Mouse (Mus musculus): ENCODE data around the gene Syn2. TPM values are rescaled to one million over a fixed set of nuclear protein-coding genes. Genes with fewer than 3 reads are reported as not detected.

Syn2 gene
- 1.7 TPM in 2 replicates for polyA plus RNA-seq (2014; fragmentation: Nextera tagmentation; extraction: Ambion mirVana)

DNA sequence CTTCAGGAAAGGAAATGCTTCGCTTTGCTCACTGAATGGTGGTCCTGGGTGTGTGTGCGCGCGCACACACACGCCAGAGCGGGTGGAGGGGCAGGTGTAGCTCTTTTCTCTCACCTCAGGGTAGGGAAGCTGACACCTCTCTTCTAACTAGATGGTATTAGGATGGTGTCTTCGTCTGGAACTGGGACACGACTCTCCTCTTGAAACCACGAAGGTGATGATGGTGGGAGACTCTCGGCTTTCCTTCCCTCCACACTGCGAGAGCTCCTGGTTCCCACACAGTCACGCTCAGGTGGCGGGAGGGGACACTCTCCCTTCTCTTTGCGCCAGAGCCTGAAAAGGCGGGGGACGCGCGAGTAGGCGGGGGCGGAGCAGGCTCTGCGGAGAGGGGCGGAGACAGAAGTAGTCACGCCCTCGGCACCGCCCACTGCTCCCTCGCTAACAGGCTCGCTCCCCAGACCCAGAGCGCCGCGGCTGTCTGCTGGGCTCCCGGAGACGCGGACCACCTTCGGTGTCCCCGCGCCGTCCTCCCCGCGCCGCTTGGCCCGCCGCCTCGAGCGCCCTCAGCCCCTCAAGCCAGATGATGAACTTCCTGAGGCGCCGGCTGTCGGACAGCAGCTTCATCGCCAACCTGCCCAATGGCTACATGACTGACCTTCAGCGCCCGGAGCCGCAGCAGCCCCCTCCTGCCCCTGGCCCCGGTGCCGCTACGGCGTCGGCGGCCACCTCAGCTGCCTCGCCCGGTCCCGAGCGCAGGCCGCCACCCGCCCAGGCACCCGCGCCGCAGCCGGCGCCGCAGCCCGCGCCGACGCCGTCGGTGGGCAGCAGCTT is at the start of gene Syn2:
TSS of gene Syn2 (plus strand) at position 402 of the 831 bp plus-strand sequence.
- H3K9ac ChIP-seq (ENCODE audit: low read length), result peak within 1 kb of the TSS; percentile 58
- H3K4me1 ChIP-seq (replicated peaks; ENCODE audit: control insufficient read depth, insufficient read depth, low read length), result peaks cover 4% of the 10 kb centered on the region; the same call in 1 of the 2 replicates
- no peaks in the 10 kb centered on the region for H3K36me3 ChIP-seq (ENCODE audit: control insufficient read depth, insufficient read depth, low read length)
- peaks cover 6% of the 10 kb centered on the region; the same call in 1 of the 2 replicates for H3K27me3 ChIP-seq (ENCODE audit: control insufficient read depth, insufficient read depth, low read length)
- H3K9me3 ChIP-seq (ENCODE audit: control insufficient read depth, low read length), result no peaks in the 10 kb centered on the region
- peak within 1 kb of the TSS; percentile 59 for H3K4me3 ChIP-seq (ENCODE audit: low read depth, low read length)
- H3K4me2 ChIP-seq (ENCODE audit: low read depth, low read length, severe bottlenecking), result peak within 1 kb of the TSS; percentile 83
- ATAC-seq (replicated peaks; ENCODE audit: low FRiP score), result peak; percentile 97
- under 1% methylated on average over 71 of the region's 75 CpGs for WGBS
- peak; percentile 94 for DNase-seq (ENCODE audit: low spot score)
- H3K27ac ChIP-seq (ENCODE audit: low read depth, low read length), result no peak within 1 kb of the TSS

DNA sequence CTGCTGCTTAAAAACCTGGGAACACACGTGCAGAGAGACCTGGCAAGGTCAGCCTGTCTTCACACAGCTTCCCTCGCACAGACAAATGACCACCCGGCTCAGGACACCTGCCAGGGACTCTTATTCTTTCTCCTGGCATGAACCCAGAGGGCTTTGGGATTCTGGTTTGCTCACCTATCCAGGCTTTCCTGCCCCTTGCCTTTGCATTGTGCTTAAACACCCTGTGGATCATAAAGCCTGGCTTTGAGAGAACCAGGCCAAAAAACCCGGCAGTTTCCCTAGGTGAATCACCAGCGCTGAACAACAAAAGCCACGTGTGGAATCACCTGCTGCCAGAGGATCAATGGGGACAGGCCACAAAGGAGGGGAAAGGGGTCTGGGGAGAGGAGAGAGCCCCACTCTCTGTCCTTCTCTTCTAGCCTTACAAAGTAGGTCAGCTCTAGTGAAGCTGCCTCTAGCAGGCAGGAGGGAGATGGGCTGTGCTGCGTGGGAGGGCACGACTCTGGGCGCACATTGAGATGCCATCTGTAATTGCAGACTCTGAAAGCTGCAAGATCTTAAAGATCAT is 49.3 kb upstream of the Syn2 start:
- Histone ChIP-seq H3K9me3 (ENCODE audit: control insufficient read depth, low read length) (no peaks in the 10 kb centered on the region), H3K4me1 (replicated peaks; ENCODE audit: control insufficient read depth, insufficient read depth, low read length) (no peaks in the 10 kb centered on the region), H3K9ac (ENCODE audit: low read length) (no peak overlapping the region), H3K36me3 (ENCODE audit: control insufficient read depth, insufficient read depth, low read length) (no peaks in the 10 kb centered on the region), H3K27me3 (ENCODE audit: control insufficient read depth, insufficient read depth, low read length) (no peaks in the 10 kb centered on the region), H3K27ac (ENCODE audit: low read depth, low read length) (no peak overlapping the region), H3K4me2 (ENCODE audit: low read depth, low read length, severe bottlenecking) (no peak overlapping the region), H3K4me3 (ENCODE audit: low read depth, low read length) (no peak overlapping the region)
- ATAC-seq (replicated peaks; ENCODE audit: low FRiP score) (no peak), DNase-seq (ENCODE audit: low spot score) (no peak)
- WGBS, result 52% methylated on average over 9 of the region's 9 CpGs

DNA sequence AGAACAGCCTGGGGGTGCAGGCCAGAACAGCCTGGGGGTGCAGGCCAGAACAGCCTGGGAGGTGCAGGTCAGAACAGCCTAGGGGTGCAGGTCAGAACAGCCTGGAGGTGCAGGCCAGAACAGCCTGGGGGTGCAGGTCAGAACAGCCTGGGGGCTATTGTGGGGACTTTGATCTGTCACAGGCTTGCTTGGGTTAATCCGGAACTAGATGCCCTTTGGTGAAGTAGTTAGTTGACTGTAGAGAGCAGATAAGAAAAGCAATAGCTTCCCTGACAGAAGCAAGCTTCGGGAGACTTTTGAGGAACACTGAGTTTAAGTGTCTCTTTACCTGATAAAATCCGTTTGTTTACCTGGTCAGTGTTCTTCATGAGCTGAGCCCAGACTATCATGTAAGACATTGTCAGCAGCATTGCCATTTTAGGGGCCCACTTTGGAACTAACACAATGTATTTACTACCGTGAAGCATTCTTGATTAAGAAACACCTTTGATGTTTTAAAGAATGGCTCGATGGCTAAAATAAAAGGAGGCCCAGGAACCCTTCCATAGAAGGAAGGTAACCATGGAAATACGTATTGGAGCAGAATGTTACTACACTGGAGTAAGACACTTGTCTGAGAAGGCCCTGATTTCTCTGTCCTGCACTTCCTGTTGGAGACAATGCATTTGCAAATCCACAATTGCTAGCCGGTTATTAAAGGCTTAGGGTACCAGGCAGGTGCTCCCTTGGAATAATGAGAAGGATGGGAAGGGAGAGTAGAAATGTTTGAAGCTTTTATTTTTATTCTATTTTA is 46.2 kb upstream of the Syn2 start:
- H3K27ac ChIP-seq (ENCODE audit: low read depth, low read length), result no peak overlapping the region
- ATAC-seq (replicated peaks; ENCODE audit: low FRiP score) (no peak), DNase-seq (ENCODE audit: low spot score) (no peak)
- 56% methylated on average over 7 of the region's 7 CpGs for WGBS
- H3K4me1 ChIP-seq (replicated peaks; ENCODE audit: control insufficient read depth, insufficient read depth, low read length), result no peaks in the 10 kb centered on the region
- H3K36me3 ChIP-seq (ENCODE audit: control insufficient read depth, insufficient read depth, low read length), result no peaks in the 10 kb centered on the region
- H3K4me2 ChIP-seq (ENCODE audit: low read depth, low read length, severe bottlenecking), result no peak overlapping the region
- no peaks in the 10 kb centered on the region for H3K27me3 ChIP-seq (ENCODE audit: control insufficient read depth, insufficient read depth, low read length)
- H3K9ac ChIP-seq (ENCODE audit: low read length), result no peak overlapping the region
- no peaks in the 10 kb centered on the region for H3K9me3 ChIP-seq (ENCODE audit: control insufficient read depth, low read length)
- no peak overlapping the region for H3K4me3 ChIP-seq (ENCODE audit: low read depth, low read length)

DNA sequence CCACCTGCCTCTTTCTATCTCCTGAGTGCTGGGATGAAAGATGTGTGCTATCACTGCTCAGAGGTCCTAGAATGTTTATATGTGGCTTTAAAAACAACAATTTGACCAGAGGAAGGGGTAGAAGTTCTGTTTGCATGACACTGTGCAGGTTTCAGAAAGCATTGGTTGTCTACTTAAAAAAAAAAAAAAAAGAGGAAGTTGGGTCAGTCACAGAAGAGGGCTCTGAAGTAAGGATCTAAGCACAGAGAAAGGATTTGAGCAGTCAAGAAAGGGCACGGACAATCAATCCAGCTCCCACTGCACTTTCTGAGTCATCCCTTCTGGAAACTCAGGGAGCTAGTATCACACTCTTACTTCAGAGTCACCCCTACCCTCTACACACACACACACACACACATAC is 43.0 kb upstream of the Syn2 start:
- ATAC-seq (replicated peaks; ENCODE audit: low FRiP score), result no peak
- Histone ChIP-seq H3K36me3 (ENCODE audit: control insufficient read depth, insufficient read depth, low read length) (no peaks in the 10 kb centered on the region), H3K27ac (ENCODE audit: low read depth, low read length) (no peak overlapping the region), H3K9me3 (ENCODE audit: control insufficient read depth, low read length) (no peaks in the 10 kb centered on the region), H3K4me3 (ENCODE audit: low read depth, low read length) (no peak overlapping the region), H3K9ac (ENCODE audit: low read length) (no peak overlapping the region), H3K27me3 (ENCODE audit: control insufficient read depth, insufficient read depth, low read length) (no peaks in the 10 kb centered on the region), H3K4me1 (replicated peaks; ENCODE audit: control insufficient read depth, insufficient read depth, low read length) (no peaks in the 10 kb centered on the region), H3K4me2 (ENCODE audit: low read depth, low read length, severe bottlenecking) (no peak overlapping the region)
- 61% methylated on average over 1 of the region's 1 CpGs for WGBS
- DNase-seq (ENCODE audit: low spot score), result no peak

DNA sequence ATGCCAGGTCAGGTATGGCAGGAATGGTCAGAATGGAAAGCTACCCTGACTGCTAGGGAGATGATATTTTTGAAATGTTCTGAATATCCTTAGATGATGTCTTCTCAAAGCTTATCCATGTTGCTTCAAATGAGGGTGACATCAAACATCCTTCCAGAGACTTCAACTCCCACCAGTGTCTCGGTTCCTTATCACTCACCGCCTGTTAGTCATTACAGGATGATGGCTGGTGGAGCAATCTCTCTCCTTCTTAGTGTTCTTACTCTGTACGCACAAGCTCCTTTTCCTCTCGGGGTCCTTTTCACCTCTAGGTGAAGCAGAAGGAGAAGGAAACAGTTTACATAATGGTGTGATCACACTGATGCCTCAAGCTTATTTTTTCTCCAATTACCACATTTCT is 32.2 kb upstream of the Syn2 start:
- Histone ChIP-seq H3K4me2 (ENCODE audit: low read depth, low read length, severe bottlenecking) (no peak overlapping the region), H3K9me3 (ENCODE audit: control insufficient read depth, low read length) (no peaks in the 10 kb centered on the region), H3K36me3 (ENCODE audit: control insufficient read depth, insufficient read depth, low read length) (no peaks in the 10 kb centered on the region), H3K4me3 (ENCODE audit: low read depth, low read length) (no peak overlapping the region), H3K4me1 (replicated peaks; ENCODE audit: control insufficient read depth, insufficient read depth, low read length) (no peaks in the 10 kb centered on the region), H3K9ac (ENCODE audit: low read length) (no peak overlapping the region), H3K27ac (ENCODE audit: low read depth, low read length) (no peak overlapping the region), H3K27me3 (ENCODE audit: control insufficient read depth, insufficient read depth, low read length) (no peaks in the 10 kb centered on the region)
- WGBS, result 84% methylated on average over 4 of the region's 4 CpGs
- ATAC-seq (replicated peaks; ENCODE audit: low FRiP score), result no peak
- DNase-seq (ENCODE audit: low spot score), result no peak

DNA sequence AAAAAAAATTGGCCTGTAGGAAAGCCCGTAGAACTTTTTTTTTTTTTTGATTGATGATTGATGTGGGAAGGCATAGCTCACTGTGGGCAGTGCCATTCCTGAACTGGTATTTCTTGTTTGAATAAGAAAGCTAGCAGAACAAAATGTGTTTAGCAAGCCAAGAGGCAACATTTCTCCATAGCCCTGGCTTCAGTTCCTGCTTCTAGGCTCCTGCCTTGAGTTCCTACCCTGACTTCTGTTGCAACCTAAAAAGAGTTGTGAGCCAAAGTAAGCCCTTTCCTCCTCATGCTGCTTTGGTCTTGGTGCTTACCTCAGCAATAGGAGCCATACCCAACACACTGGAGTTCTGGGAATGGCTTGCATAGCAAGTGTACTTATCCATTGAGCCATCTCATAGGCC is 23.3 kb upstream of the Syn2 start:
- H3K9me3 ChIP-seq (ENCODE audit: control insufficient read depth, low read length), result no peaks in the 10 kb centered on the region
- DNase-seq (ENCODE audit: low spot score) (no peak), ATAC-seq (replicated peaks; ENCODE audit: low FRiP score) (no peak)
- WGBS, result 92% methylated on average over 1 of the region's 1 CpGs
- no peak overlapping the region for H3K4me3 ChIP-seq (ENCODE audit: low read depth, low read length)
- no peaks in the 10 kb centered on the region for H3K36me3 ChIP-seq (ENCODE audit: control insufficient read depth, insufficient read depth, low read length)
- H3K27ac ChIP-seq (ENCODE audit: low read depth, low read length), result no peak overlapping the region
- H3K27me3 ChIP-seq (ENCODE audit: control insufficient read depth, insufficient read depth, low read length), result no peaks in the 10 kb centered on the region
- H3K4me1 ChIP-seq (replicated peaks; ENCODE audit: control insufficient read depth, insufficient read depth, low read length), result no peaks in the 10 kb centered on the region
- H3K4me2 ChIP-seq (ENCODE audit: low read depth, low read length, severe bottlenecking), result no peak overlapping the region
- no peak overlapping the region for H3K9ac ChIP-seq (ENCODE audit: low read length)

DNA sequence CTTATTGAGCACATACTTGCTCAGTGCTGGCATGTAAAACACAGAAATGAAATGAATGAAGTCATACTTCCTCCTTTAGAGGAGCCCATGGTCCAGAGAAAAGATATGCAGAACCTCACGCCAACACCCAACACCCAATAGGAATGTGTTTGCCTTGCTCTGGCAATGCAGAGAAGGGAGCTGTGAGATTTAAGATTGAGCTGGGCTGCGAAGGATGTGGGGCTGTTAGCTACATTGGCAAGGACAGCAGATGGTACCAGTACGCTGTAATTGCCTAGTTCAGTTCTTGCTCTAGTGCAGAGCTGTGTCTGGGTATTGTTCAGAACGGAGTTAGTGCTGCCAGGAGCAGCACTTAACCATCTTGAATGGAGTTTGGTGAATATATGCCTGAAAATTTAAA is 12.5 kb upstream of the Syn2 start:
- Histone ChIP-seq H3K9me3 (ENCODE audit: control insufficient read depth, low read length) (no peaks in the 10 kb centered on the region), H3K4me1 (replicated peaks; ENCODE audit: control insufficient read depth, insufficient read depth, low read length) (peaks cover 9% of the 10 kb centered on the region), H3K4me2 (ENCODE audit: low read depth, low read length, severe bottlenecking) (no peak overlapping the region), H3K27ac (ENCODE audit: low read depth, low read length) (no peak overlapping the region), H3K36me3 (ENCODE audit: control insufficient read depth, insufficient read depth, low read length) (no peaks in the 10 kb centered on the region), H3K27me3 (ENCODE audit: control insufficient read depth, insufficient read depth, low read length) (no peaks in the 10 kb centered on the region), H3K9ac (ENCODE audit: low read length) (no peak overlapping the region), H3K4me3 (ENCODE audit: low read depth, low read length) (no peak overlapping the region)
- 90% methylated on average over 4 of the region's 4 CpGs for WGBS
- ATAC-seq (replicated peaks; ENCODE audit: low FRiP score) (no peak), DNase-seq (ENCODE audit: low spot score) (no peak)

DNA sequence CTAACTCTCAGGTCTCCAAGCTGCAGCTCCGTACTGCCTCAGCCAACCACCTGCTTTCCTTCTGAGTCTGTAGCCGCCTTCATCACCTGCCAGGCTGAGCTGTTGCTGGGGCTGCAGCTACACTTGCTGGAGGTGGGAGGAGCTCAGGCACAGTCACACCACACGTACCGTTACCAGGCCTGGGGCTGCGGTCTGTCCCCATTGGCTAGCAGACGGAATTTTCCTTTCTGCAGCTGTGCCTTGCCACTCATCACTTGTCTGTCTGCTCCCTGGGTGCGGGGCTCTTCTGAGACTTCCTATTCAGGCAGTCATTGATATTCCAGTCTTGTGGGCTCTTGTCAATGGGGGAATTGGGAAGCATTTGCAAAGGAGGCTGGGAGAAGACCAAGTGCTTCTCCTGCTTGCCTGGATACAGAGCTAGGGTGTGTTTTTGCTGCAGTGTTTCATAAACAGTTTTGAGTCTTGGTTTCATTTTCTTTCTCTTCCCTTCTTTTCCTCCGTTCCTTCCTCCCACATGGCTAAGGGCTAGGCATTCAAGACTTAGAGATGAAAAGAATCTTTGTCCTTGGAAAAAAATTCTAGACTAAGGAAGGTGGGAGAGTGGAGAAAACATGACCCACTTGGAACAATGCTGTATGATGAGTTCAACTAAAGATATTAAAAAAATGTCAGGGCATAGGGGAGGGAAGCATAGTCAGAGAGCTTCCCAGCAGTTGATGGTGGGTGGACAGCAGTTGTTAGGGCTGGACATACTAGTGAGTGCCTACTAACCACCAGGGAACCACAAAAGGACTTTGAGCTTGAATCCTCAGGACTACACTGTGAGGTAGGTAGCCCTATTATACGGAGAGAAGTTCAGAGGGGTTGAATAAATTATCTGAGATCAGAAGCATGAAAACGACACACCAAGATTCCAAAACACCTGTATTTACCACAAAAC is 11.2 kb upstream of the Syn2 start:
- Histone ChIP-seq H3K9ac (ENCODE audit: low read length) (no peak overlapping the region; the same call in 1 of the 2 replicates), H3K4me2 (ENCODE audit: low read depth, low read length, severe bottlenecking) (peak overlapping the region; percentile 6; the same call in 1 of the 2 replicates), H3K4me1 (replicated peaks; ENCODE audit: control insufficient read depth, insufficient read depth, low read length) (peaks cover 9% of the 10 kb centered on the region), H3K9me3 (ENCODE audit: control insufficient read depth, low read length) (no peaks in the 10 kb centered on the region), H3K27ac (ENCODE audit: low read depth, low read length) (peak overlapping the region; percentile 55), H3K4me3 (ENCODE audit: low read depth, low read length) (no peak overlapping the region), H3K27me3 (ENCODE audit: control insufficient read depth, insufficient read depth, low read length) (no peaks in the 10 kb centered on the region), H3K36me3 (ENCODE audit: control insufficient read depth, insufficient read depth, low read length) (no peaks in the 10 kb centered on the region)
- 16% methylated on average over 10 of the region's 10 CpGs for WGBS
- peak; percentile 79 for DNase-seq (ENCODE audit: low spot score)
- peak; percentile 96 for ATAC-seq (replicated peaks; ENCODE audit: low FRiP score)

Data from forebrain, embryonic 11.5 days (tissue).